Mouse (Mus musculus) G1E (cell line): ENCODE results near the gene 2210407C18Rik. TPM values are rescaled to one million over a fixed set of nuclear protein-coding genes. Genes with fewer than 3 reads are reported as not detected.

ENCODE experiments used
- ATAC-seq: 2 replicates; pipeline ENCODE4 v1.8.0; 2016; ENCODE audit warnings: mild to moderate bottlenecking; ENCODE audit not compliant: insufficient number of reproducible peaks, poor library complexity, low FRiP score, severe bottlenecking; ENCODE audit errors: extremely low read depth
- DNase-seq: peaks from one replicate; pipeline ENCODE4 v3.0.0; 2012; ENCODE audit warnings: low spot score
- H3K27me3 ChIP-seq: 2 replicates; pipeline ENCODE4 v1.6.1; 2012; ENCODE audit warnings: mild to moderate bottlenecking, low read length, inconsistent platforms; ENCODE audit not compliant: insufficient read depth
- H3K36me3 ChIP-seq: replicated peaks from 2 replicates; pipeline ENCODE3; 2012; ENCODE audit warnings: mild to moderate bottlenecking, inconsistent platforms
- H3K4me1 ChIP-seq: 2 replicates; pipeline ENCODE4 v1.6.1; 2012; ENCODE audit warnings: low read depth, low read length, inconsistent platforms, mixed read lengths; ENCODE audit not compliant: insufficient read depth
- H3K4me3 ChIP-seq: 2 replicates; pipeline ENCODE4 v1.5.1; 2012; ENCODE audit warnings: low read depth, mild to moderate bottlenecking, inconsistent platforms, low read length, moderate library complexity, mixed read lengths
- H3K9me3 ChIP-seq: replicated peaks from 2 replicates; pipeline ENCODE4 v1.6.1; 2012; ENCODE audit warnings: inconsistent platforms
- CTCF ChIP-seq: IDR thresholded peaks from 2 replicates; pipeline ENCODE4 v1.5.1; 2012; ENCODE audit warnings: low read depth, low read length, inconsistent platforms, mixed read lengths
- GATA1 ChIP-seq: IDR thresholded peaks from 2 replicates; pipeline ENCODE4 v1.6.1; 2012; ENCODE audit warnings: borderline replicate concordance, low read length, inconsistent platforms, mixed read lengths
- GATA2 ChIP-seq: IDR thresholded peaks from 2 replicates; pipeline ENCODE4 v1.6.1; 2012; ENCODE audit warnings: low read depth, low read length, inconsistent platforms, borderline replicate concordance
- POLR2AphosphoS5 ChIP-seq: IDR thresholded peaks from 2 replicates; pipeline ENCODE4 v1.6.1; 2012; ENCODE audit warnings: low read depth, low read length, inconsistent platforms; ENCODE audit not compliant: insufficient replicate concordance
- TAL1 ChIP-seq: conservative IDR thresholded peaks from 2 replicates; pipeline ENCODE4 v1.6.1; 2012; ENCODE audit warnings: low read depth, low read length, inconsistent platforms, mixed read lengths
- polyA plus RNA-seq: library from polyadenylated mRNA; stranded (reverse); fragments of >175 nt; gene quantifications from 2 replicates; pipeline ENCODE4 v1.2.3, GENCODE M21; 2012
- total RNA-seq, 2 experiments: library from RNA; stranded (forward) in 1 of 2; stranded (reverse) in 1 of 2; fragments of 200-1000 nt in 1 of 2; fragments of >200 nt in 1 of 2; fragmentation: Nextera tagmentation in 1 of 2; gene quantifications; 2 replicates each; pipeline ENCODE4 v1.2.3; 2014 to 2017

The 2210407C18Rik gene
- total and polyA plus RNA-seq, 3 experiments: not detected

DNA sequence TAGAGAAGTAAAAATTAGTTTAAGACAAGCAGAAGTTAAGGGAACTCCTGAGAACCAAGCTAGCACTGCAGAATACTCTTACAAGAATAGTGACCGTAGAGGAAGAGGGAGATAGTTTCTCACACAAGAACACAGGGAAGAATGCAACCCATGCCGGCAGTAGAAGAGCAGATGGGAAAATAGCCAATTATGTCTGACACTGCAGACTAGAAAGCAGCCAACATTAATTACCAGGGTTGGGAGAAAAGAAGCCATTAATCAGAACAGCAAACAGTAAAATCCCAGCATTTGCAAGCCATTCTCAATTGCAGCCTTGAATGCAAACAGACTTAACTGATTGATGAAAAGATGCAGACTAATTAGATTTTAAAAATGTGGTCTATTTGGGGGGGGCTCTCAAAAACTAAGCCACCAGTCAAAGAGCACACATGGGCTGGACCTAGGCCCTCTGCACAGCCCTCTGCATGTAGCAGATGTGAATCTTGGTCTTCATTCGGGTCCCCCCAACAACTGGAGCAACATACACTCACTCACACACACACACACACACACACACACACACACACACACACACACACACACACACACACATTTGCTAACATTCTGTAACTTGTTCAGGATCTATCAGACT, 27.1 kb downstream of the 2210407C18Rik start:
- TF ChIP-seq GATA1 (no peak), POLR2AphosphoS5 (no peak), TAL1 (no peak), CTCF (no peak), GATA2 (no peak)
- ATAC-seq (no peak), DNase-seq (no peak)
- peaks cover 7% of the 10 kb centered on the region for H3K4me1 ChIP-seq
- H3K4me3 ChIP-seq: no peak overlapping the region
- H3K9me3 ChIP-seq: no peaks in the 10 kb centered on the region
- no peaks in the 10 kb centered on the region for H3K36me3 ChIP-seq
- peaks cover 9% of the 10 kb centered on the region for H3K27me3 ChIP-seq

DNA sequence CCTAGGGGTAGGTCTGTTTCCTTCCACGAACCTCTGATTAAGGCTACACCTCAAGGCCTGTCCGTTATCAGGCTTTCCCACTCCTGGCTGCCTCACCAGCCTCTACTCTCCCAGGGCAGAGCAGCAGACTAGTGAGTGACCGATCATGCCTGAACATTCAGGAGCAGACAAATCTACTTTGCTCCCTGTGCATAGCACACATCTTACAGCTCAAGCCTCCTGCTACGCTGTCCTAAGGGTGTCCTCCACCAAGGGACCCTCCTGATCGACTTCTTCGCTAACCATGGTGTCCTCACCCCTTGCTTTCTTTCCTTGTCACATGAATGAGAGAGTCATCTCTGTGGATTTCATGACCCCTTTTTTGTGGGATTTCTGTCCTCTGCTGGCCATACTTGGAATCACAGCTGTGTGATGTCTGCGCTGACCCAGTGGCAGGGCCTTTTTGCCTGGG, 28.0 kb downstream of the 2210407C18Rik start:
- peaks cover 9% of the 10 kb centered on the region for H3K27me3 ChIP-seq
- DNase-seq: peak; percentile 31
- no peak; the same call in 1 of the 2 replicates for ATAC-seq

DNA sequence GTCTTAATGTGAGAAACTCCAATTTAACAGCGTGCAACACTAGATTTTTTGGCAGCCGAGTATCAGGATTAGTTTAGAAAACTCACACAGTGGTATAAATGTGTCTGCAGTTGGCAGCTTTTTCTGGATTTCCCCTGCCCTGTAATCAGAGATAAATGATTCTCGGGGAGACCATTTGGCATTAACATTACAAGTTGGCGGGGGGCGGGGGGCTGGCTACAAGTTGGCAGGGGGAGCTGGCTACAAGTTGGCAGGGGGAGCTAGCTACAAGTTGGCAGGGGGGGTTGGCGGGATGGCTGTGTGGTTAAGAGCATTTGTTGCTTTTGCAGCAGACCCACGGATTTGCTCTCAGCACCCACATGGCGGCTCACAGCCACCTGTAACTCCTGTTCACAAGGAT, 37.2 kb downstream of the 2210407C18Rik start:
- H3K27me3 ChIP-seq: peaks cover 8% of the 10 kb centered on the region
- TF ChIP-seq GATA2: no peak
- no peak for TF ChIP-seq TAL1
- TF ChIP-seq CTCF: no peak
- TF ChIP-seq POLR2AphosphoS5: no peak
- no peak for TF ChIP-seq GATA1
- ATAC-seq: no peak

More for the DNA sequence above, 28.0 kb downstream of the 2210407C18Rik start:
- peak overlapping the region; percentile 51; the same call in 1 of the 2 replicates for H3K4me3 ChIP-seq
- TF ChIP-seq POLR2AphosphoS5 (no peak), TAL1 (no peak), CTCF (peak; percentile 74), GATA2 (no peak), GATA1 (no peak)
- peaks cover 7% of the 10 kb centered on the region for H3K4me1 ChIP-seq
- no peaks in the 10 kb centered on the region for H3K9me3 ChIP-seq
- no peaks in the 10 kb centered on the region for H3K36me3 ChIP-seq

DNA sequence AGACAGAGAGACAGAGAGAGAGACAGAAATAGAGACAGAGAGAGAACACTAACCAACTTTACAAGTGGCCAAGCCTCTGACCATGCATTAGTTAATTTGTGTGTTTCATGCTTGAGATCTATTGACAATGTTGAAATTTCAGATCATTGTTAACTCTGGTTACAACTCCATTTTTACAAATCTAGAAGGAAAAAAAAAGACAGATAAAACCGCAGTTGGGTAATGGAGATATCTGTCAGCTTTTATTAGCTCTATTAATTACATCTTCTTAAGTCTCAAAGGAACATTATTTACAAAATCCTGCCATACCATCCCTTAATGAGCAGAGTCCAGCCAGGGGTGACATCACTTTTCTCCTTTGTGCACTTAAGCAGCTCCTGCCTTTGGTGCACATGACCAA, 38.4 kb downstream of the 2210407C18Rik start, which contains the start of gene Olfr325:
Gene Olfr325, plus strand, starts transcription at position 301 of the 400 bp plus-strand sequence.
- Histone ChIP-seq H3K36me3 (no peaks in the 10 kb centered on the region), H3K9me3 (no peaks in the 10 kb centered on the region), H3K4me3 (no peak within 1 kb of the TSS), H3K27me3 (peaks cover 8% of the 10 kb centered on the region), H3K4me1 (peaks cover 3% of the 10 kb centered on the region; the same call in 1 of the 2 replicates)
- ATAC-seq: no peak
- TF ChIP-seq CTCF: no peak
- TF ChIP-seq POLR2AphosphoS5: no peak
- TF ChIP-seq GATA2: no peak
- no peak for TF ChIP-seq GATA1
- no peak for TF ChIP-seq TAL1
- DNase-seq: no peak

More for the DNA sequence above, 37.2 kb downstream of the 2210407C18Rik start:
- DNase-seq: no peak
- Histone ChIP-seq H3K4me1 (peaks cover 3% of the 10 kb centered on the region; the same call in 1 of the 2 replicates), H3K36me3 (no peaks in the 10 kb centered on the region), H3K9me3 (no peaks in the 10 kb centered on the region), H3K4me3 (no peak overlapping the region)

DNA sequence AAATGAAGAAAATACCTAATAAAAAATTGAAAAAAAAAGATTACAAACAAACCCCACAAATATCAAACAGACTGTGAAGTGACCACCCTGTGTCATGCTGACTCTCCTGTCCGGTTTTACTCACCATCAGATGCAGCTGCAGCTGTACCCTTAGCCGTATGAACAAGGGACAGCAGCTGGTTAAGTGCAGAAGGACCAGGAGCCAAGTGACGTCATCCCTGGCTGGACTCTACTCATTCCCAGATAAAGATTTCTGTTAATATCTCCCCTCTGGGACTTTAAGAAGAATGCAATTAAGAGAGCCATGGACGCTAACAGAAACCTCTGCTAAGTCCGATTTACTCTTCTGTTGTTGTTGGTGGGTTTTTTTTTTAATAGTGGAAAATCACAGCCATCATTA, 45.5 kb downstream of the 2210407C18Rik start, which contains the start of gene Olfr224:
Gene Olfr224, minus strand, starts transcription at position 149 of the 400 bp plus-strand sequence.
- TF ChIP-seq CTCF (no peak), POLR2AphosphoS5 (no peak), GATA2 (no peak), GATA1 (no peak), TAL1 (no peak)
- no peak for ATAC-seq
- peaks cover 5% of the 10 kb centered on the region; the same call in 1 of the 2 replicates for H3K27me3 ChIP-seq
- H3K36me3 ChIP-seq: no peaks in the 10 kb centered on the region
- no peak for DNase-seq
- peaks cover 3% of the 10 kb centered on the region; the same call in 1 of the 2 replicates for H3K4me1 ChIP-seq
- no peaks in the 10 kb centered on the region for H3K9me3 ChIP-seq
- no peak within 1 kb of the TSS for H3K4me3 ChIP-seq

Other genes with a start within 250 kb of the 2210407C18Rik start
Only the 20 nearest of the 28 such genes appear.
- not detected in 2 replicates for gene Lypd9, start 163.2 kb downstream of the 2210407C18Rik start, total RNA-seq (2014; fragmentation: Nextera tagmentation)
- gene Lypd9, start 163.2 kb downstream of the 2210407C18Rik start, total RNA-seq (2017): not detected in 2 replicates
- not detected in 2 replicates for gene Lypd9, start 163.2 kb downstream of the 2210407C18Rik start, polyA plus RNA-seq
- not detected in 2 replicates for gene Olfr30, start 153.8 kb downstream of the 2210407C18Rik start, total RNA-seq (2014; fragmentation: Nextera tagmentation)
- gene Olfr30, start 153.8 kb downstream of the 2210407C18Rik start, total RNA-seq (2017): 0.12 TPM in 1 of 2 replicates, not detected in the other
- gene Olfr30, start 153.8 kb downstream of the 2210407C18Rik start, polyA plus RNA-seq: not detected in 2 replicates
- gene Olfr332, start 123.5 kb downstream of the 2210407C18Rik start, total RNA-seq (2014; fragmentation: Nextera tagmentation): not detected in 2 replicates
- gene Olfr332, start 123.5 kb downstream of the 2210407C18Rik start, total RNA-seq (2017): 0.11 TPM in 1 of 2 replicates, not detected in the other
- gene Olfr332, start 123.5 kb downstream of the 2210407C18Rik start, polyA plus RNA-seq: not detected in 2 replicates
- gene Olfr331, start 113.5 kb downstream of the 2210407C18Rik start, total RNA-seq (2014; fragmentation: Nextera tagmentation): not detected in 2 replicates
- not detected in 2 replicates for gene Olfr331, start 113.5 kb downstream of the 2210407C18Rik start, total RNA-seq (2017)
- not detected in 2 replicates for gene Olfr331, start 113.5 kb downstream of the 2210407C18Rik start, polyA plus RNA-seq
- not detected in 2 replicates for gene Olfr330, start 81.2 kb downstream of the 2210407C18Rik start, total RNA-seq (2014; fragmentation: Nextera tagmentation)
- 0.11 TPM in 1 of 2 replicates, not detected in the other for gene Olfr330, start 81.2 kb downstream of the 2210407C18Rik start, total RNA-seq (2017)
- not detected in 2 replicates for gene Olfr330, start 81.2 kb downstream of the 2210407C18Rik start, polyA plus RNA-seq
- gene Olfr329-ps, start 69.7 kb downstream of the 2210407C18Rik start, total RNA-seq (2014; fragmentation: Nextera tagmentation): not detected in 2 replicates
- 0.29 TPM in 1 of 2 replicates, not detected in the other for gene Olfr329-ps, start 69.7 kb downstream of the 2210407C18Rik start, total RNA-seq (2017)
- not detected in 2 replicates for gene Olfr329-ps, start 69.7 kb downstream of the 2210407C18Rik start, polyA plus RNA-seq
- gene Olfr328, start 60.4 kb downstream of the 2210407C18Rik start, total RNA-seq (2014; fragmentation: Nextera tagmentation): not detected in 2 replicates
- 0.16 and 0.29 TPM in 2 replicates for gene Olfr328, start 60.4 kb downstream of the 2210407C18Rik start, total RNA-seq (2017)
- gene Olfr328, start 60.4 kb downstream of the 2210407C18Rik start, polyA plus RNA-seq: not detected in 2 replicates
- not detected in 2 replicates for gene Olfr224, start 45.5 kb downstream of the 2210407C18Rik start, total RNA-seq (2014; fragmentation: Nextera tagmentation)
- gene Olfr224, start 45.5 kb downstream of the 2210407C18Rik start, total RNA-seq (2017): 0.11 TPM in 1 of 2 replicates, not detected in the other
- gene Olfr224, start 45.5 kb downstream of the 2210407C18Rik start, polyA plus RNA-seq: not detected in 2 replicates
- gene Olfr325, start 38.3 kb downstream of the 2210407C18Rik start, total RNA-seq (2014; fragmentation: Nextera tagmentation): not detected in 2 replicates
- 0.16 TPM in 1 of 2 replicates, not detected in the other for gene Olfr325, start 38.3 kb downstream of the 2210407C18Rik start, total RNA-seq (2017)
- not detected in 2 replicates for gene Olfr325, start 38.3 kb downstream of the 2210407C18Rik start, polyA plus RNA-seq
- not detected in 2 replicates for gene Olfr324, start 21.0 kb downstream of the 2210407C18Rik start, total RNA-seq (2014; fragmentation: Nextera tagmentation)
- gene Olfr324, start 21.0 kb downstream of the 2210407C18Rik start, total RNA-seq (2017): 0.06 and 0.11 TPM in 2 replicates
- not detected in 2 replicates for gene Olfr324, start 21.0 kb downstream of the 2210407C18Rik start, polyA plus RNA-seq
- gene Olfr323, start 14.4 kb upstream of the 2210407C18Rik start, total RNA-seq (2014; fragmentation: Nextera tagmentation): not detected in 2 replicates
- gene Olfr323, start 14.4 kb upstream of the 2210407C18Rik start, total RNA-seq (2017): 0.05 TPM in 1 of 2 replicates, not detected in the other
- gene Olfr323, start 14.4 kb upstream of the 2210407C18Rik start, polyA plus RNA-seq: not detected in 2 replicates
- 19.0 TPM in 1 of 2 replicates, not detected in the other for gene Trim58, start 24.4 kb upstream of the 2210407C18Rik start, total RNA-seq (2014; fragmentation: Nextera tagmentation)
- not detected in 2 replicates for gene Trim58, start 24.4 kb upstream of the 2210407C18Rik start, total RNA-seq (2017)
- gene Trim58, start 24.4 kb upstream of the 2210407C18Rik start, polyA plus RNA-seq: not detected in 2 replicates
- not detected in 2 replicates for gene Olfr322, start 42.7 kb upstream of the 2210407C18Rik start, total RNA-seq (2014; fragmentation: Nextera tagmentation)
- gene Olfr322, start 42.7 kb upstream of the 2210407C18Rik start, total RNA-seq (2017): under 0.01 and 0.16 TPM in 2 replicates
- not detected in 2 replicates for gene Olfr322, start 42.7 kb upstream of the 2210407C18Rik start, polyA plus RNA-seq
- not detected in 2 replicates for gene Olfr320, start 65.0 kb upstream of the 2210407C18Rik start, total RNA-seq (2014; fragmentation: Nextera tagmentation)
- 0.06 TPM in 1 of 2 replicates, not detected in the other for gene Olfr320, start 65.0 kb upstream of the 2210407C18Rik start, total RNA-seq (2017)
- gene Olfr320, start 65.0 kb upstream of the 2210407C18Rik start, polyA plus RNA-seq: not detected in 2 replicates
- gene Olfr319, start 83.1 kb upstream of the 2210407C18Rik start, total RNA-seq (2014; fragmentation: Nextera tagmentation): not detected in 2 replicates
- 0.27 TPM in 1 of 2 replicates, not detected in the other for gene Olfr319, start 83.1 kb upstream of the 2210407C18Rik start, total RNA-seq (2017)
- gene Olfr319, start 83.1 kb upstream of the 2210407C18Rik start, polyA plus RNA-seq: not detected in 2 replicates
- gene Olfr318, start 107.9 kb upstream of the 2210407C18Rik start, total RNA-seq (2014; fragmentation: Nextera tagmentation): 0.45 TPM in 1 of 2 replicates, not detected in the other
- 0.06 and 0.33 TPM in 2 replicates for gene Olfr318, start 107.9 kb upstream of the 2210407C18Rik start, total RNA-seq (2017)
- not detected in 2 replicates for gene Olfr318, start 107.9 kb upstream of the 2210407C18Rik start, polyA plus RNA-seq
- not detected in 2 replicates for gene Olfr317, start 123.1 kb upstream of the 2210407C18Rik start, total RNA-seq (2014; fragmentation: Nextera tagmentation)
- not detected in 2 replicates for gene Olfr317, start 123.1 kb upstream of the 2210407C18Rik start, total RNA-seq (2017)
- not detected in 2 replicates for gene Olfr317, start 123.1 kb upstream of the 2210407C18Rik start, polyA plus RNA-seq
- not detected in 2 replicates for gene Olfr316, start 136.7 kb upstream of the 2210407C18Rik start, total RNA-seq (2014; fragmentation: Nextera tagmentation)
- gene Olfr316, start 136.7 kb upstream of the 2210407C18Rik start, total RNA-seq (2017): 0.06 and 0.33 TPM in 2 replicates
- gene Olfr316, start 136.7 kb upstream of the 2210407C18Rik start, polyA plus RNA-seq: not detected in 2 replicates
- not detected in 2 replicates for gene Olfr315, start 157.1 kb upstream of the 2210407C18Rik start, total RNA-seq (2014; fragmentation: Nextera tagmentation)
- not detected in 2 replicates for gene Olfr315, start 157.1 kb upstream of the 2210407C18Rik start, total RNA-seq (2017)
- gene Olfr315, start 157.1 kb upstream of the 2210407C18Rik start, polyA plus RNA-seq: not detected in 2 replicates
- gene Olfr314, start 166.9 kb upstream of the 2210407C18Rik start, total RNA-seq (2014; fragmentation: Nextera tagmentation): not detected in 2 replicates
- gene Olfr314, start 166.9 kb upstream of the 2210407C18Rik start, total RNA-seq (2017): 0.05 and 0.06 TPM in 2 replicates
- gene Olfr314, start 166.9 kb upstream of the 2210407C18Rik start, polyA plus RNA-seq: not detected in 2 replicates